Mouse (Mus musculus) layer of hippocampus, postnatal 14 days (tissue): ENCODE measurements around the gene Zp1. TPM values are rescaled to one million over a fixed set of nuclear protein-coding genes. Genes with fewer than 3 reads are reported as not detected.
A peak's percentile ranks its signal among the peaks of the same experiment; 100 is the strongest.

Experiments used
- DNase-seq, 2 experiments: peaks; one replicate each; pipeline ENCODE4 v3.0.0; 2021 to 2022; ENCODE audit warnings: low spot score in 2 of 2, mixed read lengths in 1 of 2
- long read RNA-seq, 2 experiments: library from polyadenylated mRNA; stranded (forward); transcript quantifications; one replicate each; pipeline ENCODE4 v2.0.0; 2021
- total RNA-seq, 2 experiments: library from RNA; stranded (reverse); gene quantifications; 2 replicates each; pipeline ENCODE4 v1.2.3; 2021

Zp1 gene
- total RNA-seq: not detected
- long read RNA-seq, experiment 1: 0 reads
- long read RNA-seq, experiment 2, partial matches to known transcripts: 1 of 1 reads
- long read RNA-seq, experiment 2, other reads (novel, unspliced or antisense): 0 of 1 reads

DNA sequence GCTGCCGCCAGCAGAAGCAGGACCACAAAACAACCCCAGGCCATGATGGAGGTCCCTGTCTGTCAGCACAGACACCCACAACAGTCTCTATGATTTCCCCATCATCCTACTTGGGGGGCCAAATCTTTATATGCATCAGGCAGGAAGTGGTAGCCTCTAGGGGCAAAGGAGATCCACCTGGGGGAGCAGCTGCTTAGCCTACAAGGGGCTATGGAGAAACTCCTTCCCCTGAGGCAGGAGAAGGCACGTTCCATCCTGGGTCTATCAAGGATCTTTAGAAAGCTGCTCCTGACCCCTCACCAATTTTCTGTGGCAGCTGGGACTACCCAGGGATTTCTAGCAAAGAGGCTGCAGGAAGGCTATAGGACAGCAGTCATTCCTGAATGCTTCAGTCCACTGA lies at the start of gene Zp1:
Gene Zp1 (minus strand): TSS at position 101 of the 400 bp plus-strand sequence.
- no peak for DNase-seq

DNA sequence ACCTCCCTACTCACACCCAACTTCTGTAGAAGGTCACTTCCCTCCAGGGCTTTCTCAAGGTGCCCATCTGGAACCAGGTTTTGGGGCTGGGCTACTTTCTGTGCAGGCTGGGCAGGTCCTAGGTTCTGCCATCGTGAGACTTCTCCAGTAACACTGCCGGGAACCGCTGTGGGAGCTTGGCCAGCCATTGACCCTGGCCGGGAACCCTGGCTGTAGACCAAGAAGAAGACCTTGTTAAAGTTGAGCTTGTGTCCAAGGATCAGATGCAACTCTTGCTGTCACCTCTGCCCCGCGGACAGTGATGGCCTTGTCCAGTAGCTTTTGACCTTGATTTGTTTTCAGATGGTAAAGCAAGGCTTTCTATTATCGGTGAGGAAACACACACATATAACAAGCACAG lies 48.1 kb upstream of the Zp1 start:
- no peak for DNase-seq

DNA sequence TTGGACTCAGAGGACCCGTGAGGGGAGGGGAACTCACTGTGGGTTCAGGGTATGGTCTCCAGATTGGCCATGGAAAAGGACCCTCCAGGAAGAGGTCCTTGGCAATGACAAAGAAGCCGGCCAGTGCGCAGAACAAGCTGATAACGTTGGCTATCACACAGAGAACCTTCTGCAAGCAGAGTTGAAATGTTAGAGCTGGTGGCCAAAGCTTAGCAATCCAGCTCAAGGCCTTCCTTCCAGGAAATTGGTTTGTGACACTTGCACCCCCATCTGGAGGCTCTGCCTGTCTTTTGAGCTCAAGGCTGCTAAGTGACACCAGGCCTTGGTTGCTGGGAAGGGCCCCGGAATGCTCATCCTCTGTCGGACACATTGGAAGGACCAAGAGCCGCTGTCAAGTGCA lies 45.3 kb upstream of the Zp1 start:
- DNase-seq: no peak

DNA sequence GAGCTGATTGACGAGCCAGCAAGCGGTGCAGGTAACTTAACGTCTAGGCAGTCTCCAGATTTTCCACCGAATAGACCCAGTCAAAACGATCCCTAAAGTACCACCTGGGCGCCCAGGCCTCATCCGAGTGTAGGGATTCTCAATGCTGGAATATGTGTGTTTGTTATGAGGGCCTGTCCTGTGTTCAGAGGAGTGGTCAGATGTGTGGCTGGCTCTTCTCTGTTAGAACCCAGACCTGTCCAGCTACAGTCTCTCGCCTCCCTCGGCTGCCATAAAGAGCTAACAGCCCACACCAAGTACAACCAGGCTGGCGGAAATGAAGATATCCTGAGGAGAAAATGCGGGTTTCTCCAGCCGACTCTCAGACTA lies 39.5 kb upstream of the Zp1 start:
- no peak for DNase-seq

DNA sequence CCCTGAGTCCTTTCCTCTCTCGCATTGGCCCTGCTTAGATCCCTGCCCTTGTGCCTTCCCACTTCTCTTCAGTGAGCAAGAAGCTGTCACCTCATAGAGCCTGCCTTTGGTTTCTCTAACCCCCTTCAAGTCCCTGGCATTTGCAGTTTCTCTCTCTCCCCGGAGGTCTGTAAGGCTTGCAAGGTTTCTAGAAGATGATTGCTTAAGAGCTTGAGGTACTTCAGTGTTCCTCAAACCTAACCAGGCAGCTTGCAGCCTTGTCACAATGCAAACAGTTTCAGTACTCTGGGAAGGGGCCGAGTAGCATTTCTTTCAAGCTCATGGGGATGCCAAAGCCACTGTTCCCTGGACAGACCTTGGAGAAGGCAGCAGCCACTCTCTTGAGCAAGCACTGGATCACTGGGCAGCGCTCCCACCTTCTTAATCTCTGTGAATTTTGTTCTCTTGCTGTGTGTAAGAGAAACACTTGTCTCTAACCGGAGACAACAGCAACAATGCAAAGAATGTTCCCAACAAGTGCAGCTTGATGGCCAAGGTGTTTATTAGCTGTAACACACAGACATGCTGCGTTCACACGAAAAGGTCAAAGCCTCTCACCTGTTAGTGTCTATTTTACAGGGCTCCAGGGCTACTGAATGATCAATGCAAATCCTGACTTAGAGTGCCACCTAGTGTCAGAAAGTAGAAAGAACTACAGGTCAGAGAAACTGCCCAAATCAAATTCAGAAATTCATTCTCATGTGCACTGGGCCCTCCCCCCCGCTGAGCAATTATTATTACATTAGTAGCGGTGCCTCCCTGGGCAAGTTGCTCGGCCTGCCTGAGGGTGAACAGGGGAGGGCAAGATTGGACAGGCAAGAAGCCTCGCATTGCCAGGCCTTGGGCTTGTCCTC lies 38.9 kb upstream of the Zp1 start:
- DNase-seq: peak in 1 of 2 experiments; percentile 73

DNA sequence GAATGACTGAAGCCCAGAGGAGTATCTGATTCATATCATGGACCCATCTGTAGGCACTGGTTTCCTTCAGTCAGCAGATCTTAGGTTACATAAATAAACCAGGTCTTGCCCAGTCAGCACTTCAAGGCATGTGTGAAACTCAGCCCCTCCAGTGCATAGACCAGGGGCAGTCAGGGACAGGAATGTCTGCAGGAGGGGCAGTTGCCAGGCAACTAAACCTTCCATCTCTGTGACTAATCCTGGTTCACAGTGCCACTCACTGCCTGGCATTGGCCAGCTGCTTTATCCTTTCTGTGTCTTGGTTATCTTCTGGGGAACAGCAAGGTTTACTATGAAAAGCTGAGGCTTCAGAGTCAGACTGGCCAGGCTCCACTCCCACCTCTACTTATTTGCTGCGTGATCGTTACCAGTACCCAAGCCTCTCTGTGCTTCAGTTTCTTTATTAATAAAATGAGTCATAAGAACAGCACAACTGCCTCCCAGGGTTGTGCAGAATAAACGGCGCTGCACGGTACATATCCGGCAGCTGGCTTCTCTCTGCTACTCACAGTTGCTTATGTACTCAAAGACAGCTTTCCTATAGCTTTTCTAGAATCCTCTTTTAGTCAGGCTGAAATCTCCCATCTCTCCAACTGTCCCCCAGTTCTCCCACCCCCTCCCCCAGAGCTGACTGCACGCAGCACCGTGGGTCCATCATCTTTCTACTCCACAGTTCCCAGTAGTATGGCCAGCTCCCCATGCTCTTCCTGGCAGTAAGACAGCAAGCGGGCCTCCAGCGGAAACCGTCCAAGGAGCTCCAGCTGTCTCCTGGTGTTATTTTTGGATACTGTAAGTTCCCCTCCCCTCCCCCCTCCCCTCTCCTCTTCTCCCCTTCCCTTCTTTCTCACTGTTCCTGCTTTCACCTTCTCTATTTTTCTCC lies 31.8 kb upstream of the Zp1 start:
- DNase-seq: peak in 1 of 2 experiments; percentile 26

DNA sequence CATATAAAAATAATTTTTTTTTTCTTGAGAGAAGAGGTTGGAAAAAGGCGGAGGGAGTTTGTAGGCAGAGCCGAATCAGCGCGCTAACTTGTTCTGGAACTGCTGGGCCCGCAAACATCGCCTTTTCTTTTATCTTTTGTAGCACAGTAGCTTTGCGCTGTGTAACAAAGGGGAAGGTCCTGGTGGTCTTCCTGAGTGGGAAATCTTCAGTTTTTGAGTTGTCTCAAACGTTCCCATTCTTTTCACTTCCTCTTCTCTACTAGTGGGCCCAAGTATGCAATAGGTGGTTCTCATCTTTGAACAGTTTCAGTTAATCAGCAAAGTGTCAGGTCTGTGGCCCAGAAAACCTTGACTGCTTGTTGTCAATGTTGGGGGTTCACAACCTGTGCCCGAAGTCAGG lies 29.1 kb upstream of the Zp1 start:
- no peak for DNase-seq

DNA sequence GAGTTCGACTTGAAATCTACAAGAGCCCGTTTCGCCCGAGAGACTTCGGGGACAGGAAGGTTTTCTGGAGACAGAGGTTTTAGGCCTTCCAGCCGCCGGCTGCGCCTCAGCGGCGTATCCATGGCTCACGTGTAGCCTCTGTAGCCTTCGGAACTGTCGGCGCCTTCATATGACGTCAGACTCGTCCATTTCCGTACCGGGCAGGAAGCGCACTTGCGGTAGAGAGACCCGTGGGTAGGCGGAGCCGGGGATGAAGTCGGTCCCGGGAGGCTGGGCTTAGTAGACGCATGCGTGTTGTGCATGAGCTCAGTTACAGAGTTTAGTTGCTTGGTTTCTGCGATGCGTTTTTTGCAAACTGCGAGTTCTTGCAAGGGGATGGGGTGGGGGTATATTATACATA lies 28.7 kb upstream of the Zp1 start, which contains the start of gene Ccdc86:
Gene Ccdc86 (minus strand): TSS at position 155 of the 400 bp plus-strand sequence.
- peak; percentile 92 to 98 for DNase-seq

DNA sequence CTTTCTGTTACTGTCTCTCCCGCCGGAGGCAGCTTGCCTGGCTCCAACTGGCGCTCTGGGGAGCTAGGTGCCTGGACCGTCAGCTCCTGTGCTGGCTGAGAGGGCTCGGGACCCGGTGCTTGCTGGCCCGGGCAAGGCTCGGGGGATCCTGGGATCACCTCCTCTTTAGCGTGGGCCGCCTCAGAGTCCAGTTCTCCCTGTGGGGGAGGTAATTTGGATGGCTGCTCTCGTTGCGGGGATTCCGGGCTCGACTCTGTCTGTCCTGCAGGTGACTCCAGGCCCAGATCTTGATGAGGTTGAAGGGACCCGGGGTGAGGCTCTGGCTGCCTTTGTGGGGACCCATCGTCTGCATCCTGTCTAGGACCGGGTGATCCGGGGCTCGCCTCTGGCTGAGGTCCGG lies 28.0 kb upstream of the Zp1 start:
- DNase-seq: no peak

DNA sequence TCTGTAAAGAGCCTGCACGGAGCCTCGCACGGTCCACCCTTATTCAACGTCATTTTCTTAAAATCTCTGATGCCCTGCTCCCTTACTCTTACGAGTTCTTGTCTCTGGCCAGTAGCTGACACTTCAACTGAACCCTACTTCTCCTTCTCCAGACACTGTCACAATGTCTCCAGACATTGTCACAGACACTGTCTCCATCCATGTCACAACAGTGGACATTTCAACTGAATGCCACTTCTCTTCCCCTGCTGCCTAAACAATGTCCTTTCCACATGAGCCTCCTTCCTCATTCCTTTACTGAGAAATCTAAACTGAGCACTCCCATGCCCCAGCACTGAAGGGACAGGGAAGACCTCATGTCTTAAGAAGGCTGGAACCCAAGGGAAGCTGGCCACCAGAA lies 26.8 kb upstream of the Zp1 start:
- DNase-seq: no peak

DNA sequence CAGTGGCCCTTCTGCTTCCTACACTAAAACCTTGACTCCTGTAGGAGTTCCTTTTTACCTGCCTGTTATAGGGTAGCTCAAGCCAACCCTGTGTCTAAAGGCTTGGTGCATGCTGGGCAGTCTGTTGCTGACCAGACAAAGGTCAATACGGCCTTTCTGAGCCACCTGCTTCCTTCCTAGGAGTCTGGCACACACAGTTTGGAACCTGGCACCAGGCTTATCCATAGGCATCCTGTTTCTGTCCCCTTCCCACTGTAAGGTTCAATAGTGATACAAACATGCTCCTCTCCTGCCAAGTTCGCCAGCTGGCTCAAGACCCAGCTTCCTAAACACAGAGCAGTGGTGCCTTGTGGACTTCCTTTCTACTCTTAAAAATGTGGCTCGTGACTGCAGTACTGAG lies 26.1 kb upstream of the Zp1 start:
- DNase-seq: no peak

DNA sequence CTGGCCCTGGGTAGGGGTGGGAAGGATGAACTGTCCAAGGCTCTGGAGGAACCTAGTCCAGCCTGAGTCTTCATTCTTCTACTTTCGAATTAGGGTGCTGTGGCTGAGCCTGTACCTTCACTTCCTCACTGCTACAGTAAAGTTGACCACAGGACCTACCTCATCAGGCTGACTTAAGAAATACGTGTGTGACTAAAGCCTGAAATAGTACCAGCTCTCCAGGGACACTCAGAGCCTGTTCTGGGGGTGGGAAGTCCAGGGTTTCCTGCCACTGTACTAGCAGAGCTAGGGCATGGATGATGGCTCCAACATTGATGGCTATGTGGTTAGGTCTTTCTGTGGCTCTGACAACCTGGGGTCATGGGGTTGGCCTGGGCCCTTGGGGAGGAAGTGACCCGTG lies 23.5 kb upstream of the Zp1 start:
- no peak for DNase-seq

DNA sequence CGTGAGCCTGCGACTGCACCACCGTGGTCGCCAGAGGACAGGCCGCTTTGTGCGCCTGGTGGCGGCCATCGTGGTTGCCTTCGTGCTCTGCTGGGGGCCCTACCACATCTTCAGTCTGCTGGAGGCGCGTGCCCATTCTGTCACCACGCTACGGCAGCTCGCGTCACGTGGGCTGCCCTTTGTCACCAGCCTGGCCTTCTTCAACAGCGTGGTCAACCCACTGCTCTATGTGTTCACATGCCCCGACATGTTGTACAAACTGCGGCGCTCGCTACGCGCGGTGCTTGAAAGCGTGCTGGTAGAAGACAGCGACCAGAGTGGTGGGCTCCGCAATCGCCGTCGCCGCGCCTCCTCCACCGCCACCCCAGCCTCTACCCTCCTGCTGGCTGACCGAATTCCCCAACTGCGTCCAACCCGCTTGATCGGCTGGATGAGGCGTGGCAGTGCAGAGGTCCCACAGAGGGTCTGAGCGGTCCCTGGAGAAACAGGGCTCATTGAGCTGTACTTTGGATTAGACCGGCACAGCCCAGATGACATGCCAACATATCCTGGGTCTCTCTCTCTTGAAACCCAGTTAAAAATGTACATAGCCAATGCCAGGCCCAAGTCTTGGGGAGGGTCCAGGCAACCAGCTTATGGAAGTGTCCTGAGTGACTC lies 20.5 kb upstream of the Zp1 start:
- DNase-seq: peak in 1 of 2 experiments; percentile 33

DNA sequence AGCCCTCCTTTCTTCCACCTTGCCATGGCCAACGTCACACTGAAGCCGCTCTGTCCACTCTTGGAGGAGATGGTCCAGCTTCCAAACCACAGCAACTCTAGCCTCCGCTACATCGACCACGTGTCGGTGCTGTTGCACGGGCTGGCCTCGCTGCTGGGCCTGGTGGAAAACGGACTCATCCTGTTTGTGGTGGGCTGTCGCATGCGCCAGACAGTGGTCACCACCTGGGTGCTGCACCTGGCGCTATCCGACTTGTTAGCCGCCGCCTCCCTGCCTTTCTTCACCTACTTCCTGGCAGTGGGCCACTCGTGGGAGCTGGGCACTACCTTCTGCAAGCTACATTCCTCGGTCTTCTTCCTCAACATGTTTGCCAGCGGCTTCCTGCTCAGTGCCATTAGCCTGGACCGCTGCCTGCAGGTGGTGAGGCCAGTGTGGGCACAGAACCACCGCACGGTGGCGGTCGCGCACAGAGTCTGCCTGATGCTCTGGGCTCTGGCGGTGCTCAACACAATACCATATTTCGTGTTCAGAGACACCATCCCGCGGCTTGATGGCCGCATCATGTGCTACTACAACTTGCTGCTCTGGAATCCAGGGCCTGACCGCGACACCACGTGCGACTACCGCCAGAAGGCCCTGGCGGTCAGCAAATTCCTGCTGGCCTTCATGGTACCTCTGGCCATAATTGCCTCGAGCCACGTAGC lies 19.8 kb upstream of the Zp1 start:
- peak; percentile 58 to 65 for DNase-seq

DNA sequence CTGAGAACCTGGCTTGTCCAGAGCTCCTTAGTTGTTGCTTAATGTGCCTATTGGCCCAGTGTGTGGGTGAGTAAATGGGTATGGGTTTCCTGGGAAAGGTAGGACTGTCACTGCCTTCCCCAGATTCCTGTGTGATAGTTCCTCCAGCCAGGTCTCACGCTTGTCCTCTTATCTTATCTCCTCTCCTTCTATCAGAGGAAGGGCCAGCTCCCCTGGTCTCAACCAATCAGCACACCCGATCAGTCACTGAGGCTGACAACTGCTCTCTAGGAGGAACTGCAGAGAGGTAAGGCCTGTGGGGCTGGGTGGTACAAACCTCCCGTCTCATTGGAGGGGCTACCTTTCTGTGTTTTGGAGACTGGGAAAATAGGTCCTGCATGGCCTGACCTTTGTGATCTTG lies 18.3 kb upstream of the Zp1 start:
- DNase-seq: no peak

DNA sequence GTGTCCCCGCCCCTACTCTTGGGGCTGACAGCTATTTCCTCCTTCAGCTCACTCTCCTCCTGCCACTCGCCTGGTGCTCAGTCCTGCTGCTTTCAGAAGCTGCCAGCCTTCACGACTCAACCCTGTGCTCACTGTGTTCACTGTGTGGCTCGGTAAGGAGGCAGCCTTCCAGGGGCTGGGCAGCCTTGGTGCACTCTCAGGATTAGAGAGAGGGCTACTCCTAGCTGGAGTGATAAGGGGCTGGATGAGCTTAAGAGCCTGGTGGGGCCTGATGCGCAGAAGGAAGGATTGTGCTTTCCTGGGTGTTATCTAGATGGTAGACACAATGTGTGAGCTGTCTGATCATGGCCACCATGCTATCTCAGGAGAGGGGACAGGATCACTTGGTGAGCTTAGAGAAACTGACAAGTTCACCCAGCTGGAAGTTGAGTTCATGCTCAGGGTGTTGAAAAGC lies 16.7 kb upstream of the Zp1 start, which contains the start of gene Ptgdr2:
Gene Ptgdr2 (plus strand): TSS at position 51 of the 454 bp plus-strand sequence.
- no peak for DNase-seq

DNA sequence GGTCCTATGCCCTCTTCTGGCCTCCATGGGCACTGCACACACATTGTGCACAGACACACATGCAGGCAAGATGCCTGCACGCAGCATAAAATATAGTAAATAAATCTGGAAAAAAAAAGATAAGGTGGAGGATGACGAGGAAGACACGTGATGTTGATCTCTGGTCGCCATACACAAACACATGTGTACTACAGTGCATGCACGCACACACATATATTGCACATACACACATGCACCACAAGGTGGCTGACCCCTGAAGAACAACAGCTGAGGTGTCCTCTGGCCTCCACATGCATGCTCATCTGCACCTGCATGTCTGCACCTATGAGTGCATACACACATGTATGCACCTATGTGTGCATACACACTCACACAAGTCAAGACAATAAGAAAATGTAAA lies 15.6 kb upstream of the Zp1 start:
- no peak for DNase-seq

DNA sequence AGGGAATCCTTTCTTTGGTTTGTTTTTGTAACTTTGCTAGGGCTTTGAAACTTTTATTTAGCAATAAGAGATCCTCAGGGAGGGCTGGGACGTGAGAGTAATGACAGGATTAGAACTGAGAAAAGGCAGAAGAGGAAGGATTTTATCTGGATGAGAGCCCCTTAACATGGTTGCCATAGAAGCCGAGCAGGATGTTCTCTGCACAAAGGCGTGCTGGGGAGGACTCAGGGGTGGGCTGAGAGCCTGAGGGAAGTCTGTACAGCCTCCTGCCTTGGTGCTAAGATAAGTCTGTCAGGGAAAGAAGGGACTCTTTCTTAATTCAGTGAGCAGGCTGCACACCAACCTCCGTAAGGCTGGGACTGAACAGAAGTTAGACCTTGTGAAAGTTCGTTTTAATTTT lies 14.6 kb upstream of the Zp1 start:
- peak in 1 of 2 experiments; percentile 41 for DNase-seq

DNA sequence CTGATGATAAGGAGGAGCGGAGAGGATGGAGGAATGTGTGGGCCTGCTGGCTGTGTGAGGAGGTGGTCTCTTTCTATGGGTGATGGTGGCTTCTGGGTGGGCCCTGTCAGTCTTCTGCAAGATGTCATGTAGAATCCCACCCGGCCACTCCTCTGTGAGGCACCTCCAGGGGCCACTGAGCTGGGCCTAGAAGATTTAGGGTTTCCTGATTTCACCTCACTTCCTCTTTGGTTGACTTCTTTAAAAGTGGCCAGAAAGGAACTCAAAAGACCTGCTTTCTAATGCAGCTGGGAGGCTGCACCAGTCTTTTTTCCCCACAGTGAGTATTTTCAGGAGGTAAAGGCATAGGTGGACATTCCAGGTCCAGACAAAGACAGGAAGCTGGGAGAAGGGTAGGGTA lies 10.2 kb upstream of the Zp1 start:
- DNase-seq: no peak

DNA sequence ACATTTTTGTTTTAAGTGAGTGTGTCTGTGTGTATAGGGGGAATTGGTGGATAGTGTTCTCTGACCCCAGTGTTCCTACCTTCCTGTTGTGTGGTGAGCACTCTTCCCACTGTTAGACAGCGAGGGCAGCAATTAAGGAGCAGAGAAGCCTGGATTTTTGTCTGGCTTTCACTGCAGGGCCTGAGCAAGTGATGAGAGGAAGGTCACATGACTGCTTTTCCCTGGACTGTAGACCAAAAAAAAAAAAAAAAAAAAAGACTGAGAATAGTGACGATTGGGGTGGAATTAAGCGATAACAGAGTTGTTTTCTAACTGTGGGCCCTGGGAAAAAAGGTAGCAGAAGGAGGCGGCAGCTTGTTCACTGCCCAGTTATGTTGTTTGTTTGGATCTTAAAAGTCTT lies 6.2 kb upstream of the Zp1 start:
- no peak for DNase-seq
